In genomic region chr11:95076536-95077111, GRCm38 (mm10) we compare ENCODE assay signal across 8 mouse cellular contexts. TPM values are rescaled to one million over a fixed set of nuclear protein-coding genes. Genes with fewer than 3 reads are reported as not detected.
DNase-seq lines count a peak whose midpoint lies in the region; ATAC-seq lines count a peak whose summit lies in the region.

Itga3 (minus strand) TSS chr11:95076801.

- no peak for ATAC-seq in megakaryocyte, adult 5-6 weeks (ENCODE audit: poor library complexity, severe bottlenecking)
- peak; percentile 65; the same call in 1 of the 2 replicates for ATAC-seq in limb, embryonic 11.5 days (ENCODE audit: insufficient number of reproducible peaks, low FRiP score, low TSS enrichment, low read depth)
- ATAC-seq in midbrain, embryonic 14.5 days (ENCODE audit: low FRiP score, low TSS enrichment) = peak; percentile 66; the same call in 1 of the 2 replicates
- ATAC-seq in stomach, embryonic 16.5 days (ENCODE audit: insufficient read depth, low FRiP score) = peak; percentile 86

- WGBS in limb, embryonic 11.5 days = under 1% methylated on average over 51 of the region's 51 CpGs
- WGBS in midbrain, embryonic 14.5 days = under 1% methylated on average over 51 of the region's 51 CpGs
- under 1% methylated on average over 49 of the region's 51 CpGs for WGBS in stomach, embryonic 16.5 days

- H3K4me3 ChIP-seq in megakaryocyte, embryonic 14.5 days (replicated peaks) = peak within 1 kb of the TSS; percentile 85
- H3K4me3 ChIP-seq in limb, embryonic 11.5 days (ENCODE audit: low read depth, low read length) = peak within 1 kb of the TSS; percentile 53
- peak within 1 kb of the TSS; percentile 53 for H3K4me3 ChIP-seq in midbrain, embryonic 14.5 days (replicated peaks; ENCODE audit: low read depth, low read length)
- H3K4me3 ChIP-seq in stomach, embryonic 16.5 days (replicated peaks; ENCODE audit: low read length) = peak within 1 kb of the TSS; percentile 71

- no peaks in the 10 kb centered on the region for H3K36me3 ChIP-seq in megakaryocyte, embryonic 14.5 days (replicated peaks; ENCODE audit: low read length)
- no peaks in the 10 kb centered on the region for H3K36me3 ChIP-seq in limb, embryonic 11.5 days (ENCODE audit: control insufficient read depth, insufficient read depth, low read length)
- H3K36me3 ChIP-seq in midbrain, embryonic 14.5 days (ENCODE audit: control insufficient read depth, insufficient read depth, low read length) = no peaks in the 10 kb centered on the region
- H3K36me3 ChIP-seq in stomach, embryonic 16.5 days (ENCODE audit: control insufficient read depth, insufficient read depth, low read length) = no peaks in the 10 kb centered on the region

- H3K4me1 ChIP-seq in megakaryocyte, embryonic 14.5 days = peaks cover 30% of the 10 kb centered on the region
- H3K4me1 ChIP-seq in limb, embryonic 11.5 days (ENCODE audit: control insufficient read depth, insufficient read depth, low read length) = peaks cover 10% of the 10 kb centered on the region; the same call in 1 of the 2 replicates
- H3K4me1 ChIP-seq in midbrain, embryonic 14.5 days (ENCODE audit: control insufficient read depth, insufficient read depth, low read length) = peaks cover 13% of the 10 kb centered on the region
- peaks cover 64% of the 10 kb centered on the region for H3K4me1 ChIP-seq in stomach, embryonic 16.5 days (ENCODE audit: control insufficient read depth, insufficient read depth, low read length)

- no peak within 1 kb of the TSS for H3K27ac ChIP-seq in limb, embryonic 11.5 days (replicated peaks; ENCODE audit: low read depth, low read length)
- peak within 1 kb of the TSS; percentile 68 for H3K27ac ChIP-seq in midbrain, embryonic 14.5 days (replicated peaks; ENCODE audit: low read depth, low read length)
- peak within 1 kb of the TSS; percentile 94 for H3K27ac ChIP-seq in stomach, embryonic 16.5 days (ENCODE audit: low read length)

- peaks cover 96% of the 10 kb centered on the region for H3K27me3 ChIP-seq in megakaryocyte, embryonic 14.5 days (replicated peaks)
- peaks cover 39% of the 10 kb centered on the region for H3K27me3 ChIP-seq in limb, embryonic 11.5 days (ENCODE audit: control insufficient read depth, insufficient read depth, low read length)
- peaks cover 16% of the 10 kb centered on the region; the same call in 1 of the 2 replicates for H3K27me3 ChIP-seq in midbrain, embryonic 14.5 days (ENCODE audit: control insufficient read depth, insufficient read depth, low read length)
- H3K27me3 ChIP-seq in stomach, embryonic 16.5 days (ENCODE audit: control insufficient read depth, insufficient read depth, low read length) = no peaks in the 10 kb centered on the region

- peak within 1 kb of the TSS; percentile 93 for H3K4me2 ChIP-seq in limb, embryonic 11.5 days (ENCODE audit: low read depth, severe bottlenecking)
- H3K4me2 ChIP-seq in midbrain, embryonic 14.5 days (ENCODE audit: low read length) = peak within 1 kb of the TSS; percentile 82
- H3K4me2 ChIP-seq in stomach, embryonic 16.5 days (ENCODE audit: low read depth, low read length) = peak within 1 kb of the TSS; percentile 69

- H3K9ac ChIP-seq in limb, embryonic 11.5 days (ENCODE audit: low read length) = peak within 1 kb of the TSS; percentile 57
- peak within 1 kb of the TSS; percentile 68 for H3K9ac ChIP-seq in midbrain, embryonic 14.5 days (replicated peaks; ENCODE audit: low read length)
- peak within 1 kb of the TSS; percentile 84 for H3K9ac ChIP-seq in stomach, embryonic 16.5 days (ENCODE audit: low read length)

- H3K9me3 ChIP-seq in megakaryocyte, embryonic 14.5 days = no peaks in the 10 kb centered on the region
- no peaks in the 10 kb centered on the region for H3K9me3 ChIP-seq in limb, embryonic 11.5 days (ENCODE audit: control insufficient read depth, low read length)
- H3K9me3 ChIP-seq in midbrain, embryonic 14.5 days (ENCODE audit: control insufficient read depth, low read length) = no peaks in the 10 kb centered on the region
- no peaks in the 10 kb centered on the region for H3K9me3 ChIP-seq in stomach, embryonic 16.5 days (replicated peaks; ENCODE audit: control insufficient read depth, low read length)

- DNase-seq in embryo, embryonic 9.5 days (ENCODE audit: extremely low spot score) = peak; percentile 72
- peak; percentile 62 for DNase-seq in heart, adult 8-10 months (ENCODE audit: low spot score)
- peak; percentile 86 for DNase-seq in kidney, adult 8-10 months
- DNase-seq in limb, embryonic 11.5 days (ENCODE audit: low spot score) = peak; percentile 75
- DNase-seq in midbrain, embryonic 14.5 days = peak; percentile 82

RNA-seq across cellular contexts. Expression of gene Itga3, which starts in this region (rescaled TPM):
- 0.08 TPM in 1 of 2 replicates, not detected in the other for polyA plus RNA-seq in megakaryocyte, embryonic 14.5 days (2012; ENCODE audit: insufficient read depth, low replicate concordance)
- total RNA-seq in megakaryocyte, adult 5-6 weeks (2015) = 0.09 TPM in 1 of 2 replicates, not detected in the other
- 0.24 TPM in 1 of 2 replicates, not detected in the other for total RNA-seq in megakaryocyte, adult 5-6 weeks (2017)
- 10 to 100 TPM in 1 of 4 experiments, 1 to 10 TPM in 3; 9.1 to 10.3 (median 9.8) TPM for total RNA-seq in heart, adult 8-10 months (2022)
- 5.7 and 6.8 TPM in 2 replicates for polyA plus RNA-seq in limb, embryonic 11.5 days (2014; fragmentation: Nextera tagmentation; extraction: Ambion mirVana)
- polyA plus RNA-seq in midbrain, embryonic 14.5 days (2014; fragmentation: Nextera tagmentation; extraction: Ambion mirVana) = 9.0 and 11.7 TPM in 2 replicates
- polyA plus RNA-seq in stomach, embryonic 16.5 days (2015; fragmentation: Nextera tagmentation; extraction: Ambion mirVana) = 19.4 and 19.9 TPM in 2 replicates

Comparison
In these comparisons a context has a peak if more than half of its experiments do, and no peak if none do; other contexts are left out.
1. RNA of gene Itga3 (total RNA-seq): 9.1 to 10.3 TPM in heart, adult 8-10 months; 0.09 to 0.24 TPM in megakaryocyte, adult 5-6 weeks; every median in the first group is over 4 times any median in the second.
2. Peak in every context shown above with its lines, with median percentiles within 50 percentile points of each other: H3K4me3 ChIP-seq, DNase-seq, H3K4me2 ChIP-seq and H3K9ac ChIP-seq.